Mouse (Mus musculus) spleen, adult 2 months (tissue): ENCODE measurements around the gene Fam83e. TPM values are rescaled to one million over a fixed set of nuclear protein-coding genes. Genes with fewer than 3 reads are reported as not detected.

Experiments
- DNase-seq, 2 experiments: peaks; one replicate each; pipeline versions ENCODE4 v3.0.0 to v3.0.0-alpha.2; 2012 to 2021; ENCODE audit warnings: low spot score in 2 of 2, low read depth in 1 of 2
- H3K27ac ChIP-seq: fragments of 200-500 bp; 2 replicates; pipeline ENCODE4 v1.5.1; 2012; ENCODE audit warnings: low read length, inconsistent platforms; ENCODE audit not compliant: insufficient read depth
- H3K27me3 ChIP-seq: fragments of 200-500 bp; 2 replicates; pipeline ENCODE4 v1.6.1; 2012; ENCODE audit warnings: mild to moderate bottlenecking, moderate library complexity, low read length, inconsistent platforms; ENCODE audit not compliant: control insufficient read depth, insufficient read depth
- H3K36me3 ChIP-seq: fragments of 200-500 bp; 2 replicates; pipeline ENCODE4 v1.6.1; 2012; ENCODE audit warnings: mild to moderate bottlenecking, low read length, inconsistent platforms; ENCODE audit not compliant: control insufficient read depth, insufficient read depth
- H3K4me1 ChIP-seq: fragments of 200-500 bp; 2 replicates; pipeline ENCODE4 v1.6.1; 2011; ENCODE audit warnings: inconsistent platforms; ENCODE audit not compliant: control insufficient read depth, insufficient read depth, insufficient read length
- H3K4me3 ChIP-seq: fragments of 200-500 bp; 2 replicates; pipeline ENCODE4 v1.5.1; 2011; ENCODE audit warnings: mild to moderate bottlenecking, inconsistent platforms; ENCODE audit not compliant: insufficient read depth, insufficient read length; ENCODE audit errors: extremely low read depth
- CTCF ChIP-seq: fragments of 200-500 bp; IDR thresholded peaks from 2 replicates; pipeline ENCODE4 v1.5.1; 2011; ENCODE audit warnings: mild to moderate bottlenecking, inconsistent platforms; ENCODE audit not compliant: insufficient read depth, insufficient read length, insufficient replicate concordance; ENCODE audit errors: extremely low read depth
- POLR2A ChIP-seq: fragments of 200-500 bp; IDR thresholded peaks from 2 replicates; pipeline ENCODE4 v1.6.1; 2011; ENCODE audit warnings: low read depth, low read length, inconsistent platforms
- WGBS: fragments of 180-500 bp; shearing (Covaris S2); methylation state at CpG from one replicate; pipeline ENCODE4 v1.1.7; 2018; 5-methylcytosine and 5-hydroxymethylcytosine counted together
- polyA plus RNA-seq: library from polyadenylated mRNA; depleted of rRNA; stranded (reverse); fragments of >200 nt; gene quantifications from 2 replicates; pipeline ENCODE4 v1.2.3, GENCODE M21; 2012

Gene Fam83e
- polyA plus RNA-seq, 1 experiment: 0.09 TPM

DNA sequence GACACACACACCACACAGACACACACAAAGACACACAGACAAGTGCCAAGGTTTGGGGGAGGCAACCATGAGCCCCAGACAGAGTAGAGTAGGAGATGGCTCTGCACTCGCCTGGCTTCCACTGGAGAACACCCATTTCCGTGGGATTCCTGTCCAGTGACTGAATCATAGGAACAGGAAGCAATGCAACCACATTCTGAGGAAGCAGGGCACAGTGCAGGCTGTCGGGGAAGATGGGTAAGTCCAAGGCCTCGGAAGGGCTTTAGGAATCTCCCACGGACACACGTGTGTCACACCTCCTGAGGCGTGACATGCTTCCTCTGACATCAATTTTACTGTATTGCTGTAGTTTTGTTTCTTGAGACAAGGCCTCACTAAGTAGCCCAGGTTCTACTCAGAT lies 27.1 kb downstream of the Fam83e start:
- H3K4me1 ChIP-seq: no peaks in the 10 kb centered on the region
- WGBS: 76% methylated on average over 7 of the region's 7 CpGs
- H3K36me3 ChIP-seq: no peaks in the 10 kb centered on the region
- no peak for TF ChIP-seq POLR2A
- no peak for TF ChIP-seq CTCF
- no peaks in the 10 kb centered on the region for H3K27me3 ChIP-seq
- H3K27ac ChIP-seq: no peak overlapping the region
- no peak overlapping the region for H3K4me3 ChIP-seq
- DNase-seq: no peak

DNA sequence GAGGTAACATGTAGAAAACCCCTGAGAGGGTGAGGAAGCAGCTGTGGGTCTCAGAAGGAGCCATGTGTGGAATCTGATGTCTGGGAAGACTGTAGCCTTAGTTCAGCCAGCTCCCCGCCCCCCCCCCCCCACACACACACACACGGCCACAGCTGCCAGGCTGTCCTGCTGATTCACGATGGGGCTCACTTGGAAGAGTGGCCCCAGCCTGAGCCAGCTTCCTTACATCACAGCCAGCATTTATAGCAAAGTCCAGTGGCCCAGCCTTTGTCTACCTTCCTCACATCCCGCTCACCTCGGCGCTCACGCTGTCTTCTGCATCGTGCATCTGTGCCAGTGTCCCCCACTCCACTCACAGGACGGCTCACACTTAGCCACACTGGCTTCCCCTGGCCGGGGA lies 28.4 kb downstream of the Fam83e start:
- no peak for DNase-seq
- H3K4me3 ChIP-seq: no peak overlapping the region
- no peaks in the 10 kb centered on the region for H3K36me3 ChIP-seq
- WGBS: 57% methylated on average over 10 of the region's 10 CpGs
- H3K27ac ChIP-seq: no peak overlapping the region
- TF ChIP-seq CTCF (no peak), POLR2A (no peak)
- no peaks in the 10 kb centered on the region for H3K4me1 ChIP-seq
- no peaks in the 10 kb centered on the region for H3K27me3 ChIP-seq

- no peak for DNase-seq
- no peak for TF ChIP-seq CTCF
- TF ChIP-seq POLR2A: no peak
Observed at GRCm38 (mm10) chr7:45750162-45750561, 29.1 kb downstream of the Fam83e start.

DNA sequence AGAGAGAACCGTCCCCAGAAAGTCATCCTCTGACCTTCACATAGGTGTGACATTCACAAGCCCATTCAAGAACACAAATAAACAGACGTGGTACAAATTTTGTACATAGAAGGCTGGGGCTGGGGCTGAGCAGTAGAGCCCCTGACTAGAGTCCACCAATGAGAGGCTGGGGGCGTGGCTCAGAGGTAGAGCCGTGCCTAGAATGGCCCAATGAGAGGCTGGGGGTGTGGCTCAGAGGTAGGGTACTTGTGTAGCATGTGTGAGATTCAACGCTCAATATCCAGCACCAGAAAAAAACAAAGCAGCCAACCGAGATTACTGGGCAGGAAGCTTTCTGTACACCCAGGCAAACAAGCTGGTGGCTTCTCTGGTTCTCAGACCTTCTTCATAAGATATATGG lies 34.7 kb downstream of the Fam83e start:
- peaks cover 9% of the 10 kb centered on the region; the same call in 1 of the 2 replicates for H3K27me3 ChIP-seq
- no peak overlapping the region for H3K27ac ChIP-seq
- H3K4me3 ChIP-seq: no peak overlapping the region
- DNase-seq: no peak
- no peaks in the 10 kb centered on the region for H3K36me3 ChIP-seq
- 82% methylated on average over 6 of the region's 6 CpGs for WGBS
- TF ChIP-seq POLR2A (no peak), CTCF (no peak)
- no peaks in the 10 kb centered on the region; the same call in 1 of the 2 replicates for H3K4me1 ChIP-seq

More at GRCm38 (mm10) chr7:45750162-45750561, 29.1 kb downstream of the Fam83e start:
- H3K4me3 ChIP-seq: no peak overlapping the region
- no peaks in the 10 kb centered on the region for H3K36me3 ChIP-seq
- WGBS: 91% methylated on average over 9 of the region's 9 CpGs
- H3K4me1 ChIP-seq: no peaks in the 10 kb centered on the region
- H3K27me3 ChIP-seq: no peaks in the 10 kb centered on the region
- no peak overlapping the region for H3K27ac ChIP-seq

DNA sequence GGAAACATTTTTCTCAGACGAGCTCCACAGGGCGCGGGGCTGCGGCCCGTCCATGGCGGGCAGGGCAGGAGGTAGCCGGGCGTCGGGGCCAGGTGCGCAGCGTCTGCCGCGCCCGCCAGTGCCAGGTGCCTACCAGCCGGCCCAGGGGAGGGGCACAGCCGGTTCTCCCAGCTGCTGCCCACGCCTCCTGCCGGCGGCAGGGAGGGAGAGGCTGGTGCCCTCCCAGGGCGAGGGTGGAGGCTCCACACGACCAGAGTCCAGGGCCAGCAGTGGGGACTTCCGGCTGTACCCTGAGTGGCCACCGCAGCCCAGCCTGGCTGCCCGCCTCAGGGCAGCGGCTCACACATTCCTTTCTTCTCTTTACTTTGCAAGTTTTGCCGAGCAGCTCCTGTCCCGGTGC lies 38.4 kb downstream of the Fam83e start:
- WGBS: 19% methylated on average over 27 of the region's 27 CpGs
- no peak overlapping the region for H3K4me3 ChIP-seq
- H3K36me3 ChIP-seq: no peaks in the 10 kb centered on the region
- H3K27me3 ChIP-seq: peaks cover 9% of the 10 kb centered on the region; the same call in 1 of the 2 replicates
- no peak overlapping the region for H3K27ac ChIP-seq
- no peaks in the 10 kb centered on the region; the same call in 1 of the 2 replicates for H3K4me1 ChIP-seq
- TF ChIP-seq CTCF (no peak), POLR2A (no peak)
- no peak for DNase-seq

- Histone ChIP-seq H3K27ac (no peak overlapping the region), H3K27me3 (peaks cover 9% of the 10 kb centered on the region; the same call in 1 of the 2 replicates), H3K4me3 (no peak overlapping the region), H3K36me3 (no peaks in the 10 kb centered on the region), H3K4me1 (no peaks in the 10 kb centered on the region; the same call in 1 of the 2 replicates)
- 55% methylated on average over 5 of the region's 5 CpGs for WGBS
- no peak for DNase-seq
- TF ChIP-seq POLR2A (no peak), CTCF (no peak)
Observed at GRCm38 (mm10) chr7:45760151-45760550, 39.1 kb downstream of the Fam83e start.

DNA sequence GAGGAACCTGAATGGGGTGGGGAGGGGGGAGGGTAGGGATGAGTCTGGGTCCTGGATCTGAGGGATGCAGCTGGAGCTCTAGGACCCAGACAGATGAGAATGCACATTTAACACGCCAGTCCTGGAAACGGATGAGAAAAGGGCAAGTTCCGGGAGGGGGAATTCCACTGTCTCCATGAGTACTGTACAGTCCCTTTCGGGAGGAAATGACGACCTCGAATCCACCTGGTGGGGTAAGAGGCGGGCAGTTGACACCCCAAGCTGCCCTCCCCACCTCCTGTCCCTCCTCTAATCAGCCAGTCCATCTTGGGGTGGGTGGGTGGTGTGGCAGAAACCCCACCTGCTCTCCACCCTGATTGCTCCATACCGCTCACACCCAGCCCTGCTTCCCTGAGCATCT lies 45.0 kb downstream of the Fam83e start:
- Histone ChIP-seq H3K36me3 (no peaks in the 10 kb centered on the region), H3K4me1 (no peaks in the 10 kb centered on the region), H3K27ac (no peak overlapping the region), H3K27me3 (no peaks in the 10 kb centered on the region), H3K4me3 (no peak overlapping the region)
- TF ChIP-seq POLR2A: no peak
- TF ChIP-seq CTCF: no peak
- 58% methylated on average over 8 of the region's 8 CpGs for WGBS
- DNase-seq: no peak
